Mouse (Mus musculus) brain, embryonic 18.5 days (tissue): Measurements from ENCODE around the gene Rab23.
A peak's percentile ranks its signal among the peaks of the same experiment; 100 is the strongest.

Source experiments
- DNase-seq: peaks from one replicate; pipeline ENCODE4 v3.0.0-alpha.2; 2012; ENCODE audit warnings: low read depth, low spot score

The Rab23 gene

DNA sequence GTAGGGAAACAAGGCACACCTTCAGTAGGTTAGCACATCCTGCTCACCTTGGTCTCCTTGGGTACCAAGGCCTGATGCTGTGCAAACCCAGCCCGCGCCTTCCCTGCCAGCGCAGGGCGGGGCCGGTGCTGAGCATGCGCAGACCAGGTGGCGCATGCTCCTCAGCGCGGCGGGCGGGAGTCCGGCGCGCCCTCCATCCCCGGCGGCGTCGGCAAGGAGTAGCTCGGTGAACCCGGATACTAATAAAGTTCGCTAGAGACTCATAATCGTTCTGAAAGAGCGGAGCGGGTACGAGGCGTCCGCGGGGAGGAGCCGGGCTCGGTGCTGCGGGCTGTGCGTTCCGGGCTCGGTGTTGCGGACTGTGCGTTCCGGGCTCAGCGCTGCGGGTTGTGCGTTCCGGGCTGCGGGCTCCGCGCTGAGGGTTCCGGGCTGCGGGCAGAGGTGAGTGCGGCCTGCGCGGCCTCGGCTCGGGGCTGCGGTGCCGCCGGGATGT is at the start of gene Rab23:
Gene Rab23, plus strand, starts transcription at position 155 of the 493 bp plus-strand sequence.
- DNase-seq, result peak; percentile 81

DNA sequence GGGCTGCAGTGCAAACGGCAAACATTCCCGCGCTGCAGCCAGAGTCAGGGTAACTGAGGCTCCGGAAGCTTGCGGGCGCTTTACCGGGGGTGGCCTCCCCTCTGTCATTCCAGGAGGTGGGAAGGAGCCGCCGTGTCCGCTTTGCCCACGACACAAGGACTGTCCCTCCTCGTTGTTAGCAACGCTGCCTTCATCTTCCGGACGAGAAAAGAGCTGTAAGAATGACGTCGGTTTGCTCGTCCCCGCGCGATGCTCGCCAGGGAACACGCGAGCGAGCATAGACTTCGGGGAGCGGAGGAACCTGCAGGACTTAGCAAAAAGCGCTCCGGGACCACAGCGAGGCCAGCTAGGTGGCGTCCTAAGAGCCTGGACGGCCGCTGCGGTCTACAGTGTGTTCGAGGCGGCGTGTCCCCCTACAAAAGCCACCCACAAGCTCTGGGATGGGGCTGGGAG is 49.5 kb upstream of the Rab23 start:
- peak; percentile 76 for DNase-seq

DNA sequence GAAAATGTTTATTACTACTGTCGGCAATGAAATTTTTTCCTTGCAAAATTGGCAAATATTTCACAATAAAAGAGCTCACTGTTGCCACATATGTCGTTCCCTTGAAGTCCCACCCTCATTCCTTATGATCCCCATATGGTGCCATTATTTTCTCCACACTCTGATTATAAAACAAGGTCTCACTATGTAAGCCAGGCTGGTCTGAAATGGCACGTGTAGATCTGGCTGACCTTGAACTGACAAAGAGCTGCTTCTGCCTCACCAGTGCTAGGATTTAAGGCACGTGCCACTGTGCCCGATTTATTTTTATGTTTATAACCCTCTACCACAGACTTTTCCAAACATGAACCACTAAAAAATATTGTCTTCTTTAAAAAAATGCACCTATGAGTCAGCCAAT is 48.2 kb upstream of the Rab23 start:
- DNase-seq, result no peak

DNA sequence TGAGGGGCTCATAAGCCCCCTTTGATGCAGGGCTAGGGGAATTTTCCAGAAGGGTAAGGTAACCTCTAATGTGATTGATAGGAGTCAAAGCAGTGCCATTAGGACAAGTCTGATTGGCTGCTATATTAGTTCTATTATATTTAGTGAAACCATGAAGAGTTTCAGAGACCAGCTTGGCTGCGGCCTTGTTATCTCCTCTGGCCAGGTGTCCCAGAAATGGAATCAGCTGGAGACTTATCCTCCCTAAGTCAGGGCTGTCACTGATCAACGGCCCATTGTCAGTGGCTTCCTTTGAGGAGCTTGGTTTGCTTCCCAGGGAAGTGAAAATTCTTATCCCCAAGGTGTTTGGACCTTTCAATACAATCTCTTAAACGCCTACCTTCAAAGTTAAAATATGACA is 47.6 kb upstream of the Rab23 start:
- no peak for DNase-seq

DNA sequence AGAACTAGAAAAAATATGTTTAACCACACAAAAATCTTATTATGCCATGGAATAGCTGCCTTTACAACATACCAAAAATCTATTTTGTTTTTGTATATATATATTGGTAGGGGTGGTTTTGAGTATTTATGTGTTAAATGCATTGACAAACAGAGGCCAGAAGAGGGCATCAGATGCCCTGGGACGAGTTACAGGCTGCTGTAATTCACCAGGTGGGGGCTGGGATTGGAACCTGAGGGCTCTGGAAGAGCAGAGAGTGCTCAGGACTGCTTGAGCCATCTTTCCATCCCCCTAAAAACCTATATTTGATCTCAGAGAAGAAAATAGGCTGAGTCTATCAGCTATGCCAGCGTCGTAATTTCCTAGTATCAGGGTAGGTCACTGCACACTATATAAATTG is 47.2 kb upstream of the Rab23 start:
- DNase-seq, result no peak

DNA sequence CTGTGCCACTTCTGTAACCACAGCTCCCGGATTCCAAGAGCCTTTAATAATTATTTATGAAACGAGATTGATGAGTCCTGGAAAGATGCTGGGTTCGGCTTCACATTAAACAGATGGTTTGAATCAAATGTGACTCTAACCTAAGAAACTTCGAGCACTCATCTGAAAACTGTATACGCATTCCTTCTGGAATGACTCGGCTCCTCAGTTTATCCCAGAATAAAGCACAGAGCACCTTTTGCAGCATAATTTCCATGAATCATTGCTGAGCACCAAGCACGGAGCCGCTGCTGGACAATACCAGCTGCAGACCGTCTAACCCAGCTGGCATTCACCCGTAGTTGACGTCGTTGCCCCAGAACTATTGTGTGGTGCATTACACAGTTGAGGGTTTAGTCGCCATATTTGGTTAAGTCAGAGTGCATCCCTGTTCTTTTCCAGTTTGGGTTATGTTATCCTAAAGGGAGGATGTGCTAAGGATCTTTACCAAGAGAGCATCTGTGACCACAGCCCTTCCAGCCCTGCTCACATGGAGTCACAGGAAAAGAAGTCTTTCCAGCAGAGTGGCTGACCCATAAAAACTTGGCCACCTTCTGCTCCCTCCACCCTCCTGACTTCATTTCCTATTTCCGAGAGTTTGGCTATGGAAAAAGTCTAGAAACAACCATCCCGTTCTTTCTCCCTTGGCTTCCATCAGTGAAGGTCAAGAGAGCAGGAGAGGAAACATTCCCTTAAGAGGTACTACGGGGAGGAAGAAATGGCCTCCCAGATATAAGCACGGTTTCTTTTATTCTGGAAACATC is 46.3 kb upstream of the Rab23 start:
- no peak for DNase-seq

DNA sequence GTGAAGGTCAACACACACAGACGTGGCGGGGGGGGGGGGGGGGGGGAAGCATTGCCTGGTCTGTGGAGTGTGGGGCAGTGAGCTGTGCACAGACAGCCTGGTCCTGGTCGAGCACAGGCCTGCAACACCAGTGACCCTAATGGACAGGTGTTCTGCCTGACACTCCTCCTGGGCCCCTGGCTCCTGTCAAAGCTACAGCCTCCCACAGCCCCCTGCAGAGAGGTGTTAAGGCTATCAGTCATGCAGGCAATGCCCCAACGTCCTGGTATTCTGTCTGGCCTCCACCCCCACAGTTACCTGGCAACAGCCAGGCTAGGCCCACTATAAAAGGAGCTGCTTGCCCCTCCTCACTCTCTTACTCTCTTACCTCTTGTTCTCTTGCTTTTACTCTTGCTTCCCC is 39.3 kb upstream of the Rab23 start:
- no peak for DNase-seq

DNA sequence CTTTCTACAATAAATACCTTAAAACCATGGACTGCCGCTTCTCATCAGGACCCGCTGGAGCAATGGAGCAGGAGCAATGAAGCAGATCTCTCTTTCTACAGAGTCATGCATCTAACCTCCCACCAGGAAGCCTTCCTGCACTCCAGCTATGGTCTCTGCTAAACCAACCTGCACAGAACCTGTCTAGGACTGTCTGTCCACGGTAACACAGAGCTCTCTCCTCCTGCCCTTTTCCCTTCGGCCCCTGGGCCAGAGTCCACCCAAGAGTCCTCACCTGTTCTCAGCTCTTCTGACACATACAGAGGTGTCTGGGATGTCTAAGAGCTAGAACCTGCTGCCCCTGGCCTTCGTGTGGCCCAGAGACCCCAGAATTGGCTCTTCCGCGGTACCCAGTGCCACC is 38.8 kb upstream of the Rab23 start:
- no peak for DNase-seq

DNA sequence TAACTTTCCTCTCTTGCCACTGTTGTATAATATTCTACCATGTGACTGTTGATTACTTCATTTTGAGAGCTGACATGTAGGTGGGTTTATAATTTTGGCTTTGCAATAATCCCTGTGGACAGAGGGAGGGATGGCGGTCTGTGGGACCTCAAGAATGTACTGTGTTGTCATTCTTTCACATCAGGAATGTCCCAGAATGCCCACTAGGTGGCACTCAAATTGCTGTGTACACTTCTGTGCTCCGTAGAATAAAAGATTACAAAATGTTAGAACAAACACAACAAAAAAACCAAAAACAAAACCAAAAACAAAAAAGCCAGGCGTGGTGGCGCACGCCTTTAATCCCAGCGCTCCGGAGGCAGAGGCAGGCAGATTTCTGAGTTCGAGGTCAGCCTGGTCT is 35.2 kb upstream of the Rab23 start:
- DNase-seq, result no peak

DNA sequence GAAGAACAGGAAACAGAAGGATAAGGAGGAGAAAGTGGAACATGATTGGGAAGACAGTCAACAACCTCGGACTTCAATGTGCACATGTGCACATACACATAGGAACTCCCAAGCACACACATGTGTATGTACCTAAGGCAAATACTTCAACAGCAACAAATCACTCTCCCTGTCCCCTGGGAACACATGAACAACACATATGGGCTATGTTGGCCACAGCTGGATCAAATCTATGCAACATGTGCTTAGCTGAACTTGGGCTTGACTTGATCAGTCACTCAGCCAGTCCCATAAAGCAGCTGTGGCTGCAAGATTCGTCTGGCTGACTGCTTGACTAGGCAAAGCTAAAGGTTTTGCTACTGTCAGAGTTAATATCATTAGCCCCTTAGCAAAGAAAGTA is 30.9 kb upstream of the Rab23 start:
- DNase-seq, result no peak

DNA sequence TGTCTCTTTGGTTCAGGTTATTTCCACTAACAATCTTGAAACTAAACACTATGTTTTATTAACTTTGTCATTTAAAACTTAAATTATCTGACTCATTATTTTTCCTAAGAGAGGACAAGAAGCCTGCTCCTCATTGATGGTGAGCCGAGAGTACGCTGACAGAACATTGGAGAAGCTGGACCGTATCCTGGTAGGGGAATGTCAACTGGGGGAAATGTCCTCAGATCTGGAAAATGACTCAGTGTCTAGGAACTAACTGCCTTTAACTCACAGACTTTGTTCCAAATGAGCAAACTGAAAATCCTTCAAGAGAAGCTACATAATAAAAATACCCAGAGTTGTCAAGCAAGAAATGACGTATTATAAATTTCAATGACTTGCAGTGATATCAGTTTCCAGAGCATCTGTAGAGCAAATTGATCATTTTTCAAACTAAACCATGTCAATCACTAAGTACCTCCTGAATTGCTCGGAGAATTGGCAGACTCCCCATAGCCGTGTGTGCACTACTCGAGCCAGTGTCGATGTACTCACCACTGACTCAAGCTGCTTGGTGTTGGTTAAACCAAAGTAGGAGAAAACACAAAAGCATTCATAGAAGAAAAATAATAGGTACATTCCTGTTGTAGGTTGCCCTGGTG is 30.1 kb upstream of the Rab23 start:
- no peak for DNase-seq

DNA sequence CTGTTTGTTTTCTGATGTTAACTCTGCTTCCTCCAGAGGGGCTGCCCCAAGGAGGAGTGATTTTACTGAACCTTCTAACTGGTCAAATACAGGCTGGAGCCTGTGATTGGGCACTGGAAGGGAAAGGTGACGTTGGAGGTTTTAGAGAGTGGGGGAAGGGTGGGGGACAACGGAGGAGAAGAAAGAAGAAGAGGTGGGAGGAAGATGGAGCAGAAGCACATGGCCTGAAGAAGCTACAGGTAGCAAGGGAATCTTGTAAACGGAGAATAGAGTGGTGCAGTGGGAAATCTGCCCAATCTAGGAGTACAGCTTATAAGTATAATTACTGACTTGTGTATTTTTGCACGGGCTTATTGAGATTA is 29.6 kb upstream of the Rab23 start:
- no peak for DNase-seq

DNA sequence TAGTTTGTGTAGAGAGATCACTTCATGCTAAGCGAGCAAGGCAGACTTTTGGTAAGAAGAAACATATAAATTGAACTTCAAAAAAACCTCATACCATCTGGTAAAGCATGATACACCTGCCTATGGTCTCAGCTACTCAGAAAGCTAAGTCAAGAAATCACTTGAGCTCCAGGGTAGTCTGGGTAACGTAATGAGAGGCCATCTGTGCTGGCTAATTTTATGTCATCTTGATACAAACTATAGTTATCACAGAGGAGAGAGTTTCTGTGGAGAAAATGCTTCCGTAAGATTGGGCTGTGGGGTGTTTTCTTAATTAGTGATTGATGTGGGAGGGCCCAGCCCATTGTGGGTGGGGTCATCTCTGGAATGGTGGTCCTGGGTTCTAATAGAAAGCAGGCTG is 25.8 kb upstream of the Rab23 start:
- DNase-seq, result no peak

DNA sequence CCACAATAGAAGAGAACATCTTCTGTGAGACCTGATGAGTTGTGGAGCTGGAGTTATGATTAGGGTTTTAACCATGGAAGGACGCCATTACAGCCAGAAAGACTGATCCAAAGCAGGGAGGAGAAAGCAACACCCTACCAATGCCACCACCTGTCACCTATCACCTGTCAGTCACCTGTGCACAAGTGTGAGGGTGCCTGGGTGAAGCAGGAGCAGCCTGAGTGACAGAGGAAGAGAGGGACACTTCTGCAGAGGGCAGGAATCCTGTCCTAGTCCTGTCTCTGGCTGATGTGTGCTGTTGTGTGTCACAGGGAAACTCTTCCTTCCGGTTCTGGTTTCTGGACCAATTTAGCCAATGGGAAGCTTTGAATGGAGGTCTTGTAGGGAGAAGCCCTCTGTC is 23.7 kb upstream of the Rab23 start:
- DNase-seq, result no peak

DNA sequence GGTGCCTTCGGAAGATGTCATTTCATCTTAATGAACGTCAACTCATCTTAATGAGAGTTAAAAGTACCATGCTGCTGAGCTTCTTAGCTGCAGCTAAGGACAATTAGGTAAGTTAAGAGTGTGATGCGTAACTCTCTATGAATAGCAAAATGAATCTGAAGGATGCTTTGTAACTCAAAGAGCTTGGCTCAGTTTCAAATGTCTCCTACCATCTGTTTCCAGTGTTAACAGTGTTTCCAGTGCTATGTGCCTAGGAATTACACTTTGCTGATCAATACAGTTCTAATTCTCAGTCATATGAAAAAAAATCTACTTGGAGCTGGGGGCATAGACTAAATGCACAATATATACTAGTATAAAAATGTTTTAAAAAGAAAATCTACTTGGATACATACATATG is 18.4 kb upstream of the Rab23 start:
- no peak for DNase-seq

DNA sequence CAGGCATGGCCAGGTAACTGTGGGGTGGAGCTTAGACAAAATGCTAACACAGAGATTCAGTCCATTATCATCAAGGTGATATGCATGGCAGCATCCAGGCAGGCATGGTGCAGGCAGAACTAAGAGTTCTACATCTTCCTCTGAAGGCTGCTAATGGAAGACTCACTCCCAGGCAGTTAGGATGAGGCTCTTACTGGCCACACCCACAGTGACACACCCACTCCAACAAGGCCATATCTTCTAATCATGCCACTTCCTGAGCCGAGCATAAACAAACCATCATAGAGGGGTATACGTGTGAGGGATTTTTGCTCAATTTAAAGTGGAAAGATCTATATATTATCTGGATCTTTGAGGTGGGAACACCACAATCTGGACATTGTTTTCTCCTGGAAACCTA is 10.1 kb upstream of the Rab23 start:
- no peak for DNase-seq

DNA sequence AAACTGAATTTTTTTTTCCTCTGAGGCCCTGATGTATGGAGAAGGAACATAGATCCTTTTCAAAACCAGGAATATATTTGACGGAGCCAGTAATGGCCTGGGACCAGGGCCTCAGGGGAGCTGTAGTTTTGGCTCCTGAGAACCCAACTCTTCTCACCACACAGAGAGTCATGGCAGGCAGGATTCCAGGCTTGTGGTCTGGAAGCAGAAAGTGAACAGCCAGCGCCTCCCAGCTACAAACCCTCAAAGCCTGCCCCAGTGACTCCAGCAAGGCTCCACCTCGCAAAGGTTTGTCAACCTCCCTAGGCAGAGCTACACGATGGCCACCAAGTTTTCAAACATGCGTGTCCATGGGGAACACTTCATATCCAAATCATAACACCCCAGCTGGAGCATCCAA is 7.7 kb upstream of the Rab23 start:
- no peak for DNase-seq

DNA sequence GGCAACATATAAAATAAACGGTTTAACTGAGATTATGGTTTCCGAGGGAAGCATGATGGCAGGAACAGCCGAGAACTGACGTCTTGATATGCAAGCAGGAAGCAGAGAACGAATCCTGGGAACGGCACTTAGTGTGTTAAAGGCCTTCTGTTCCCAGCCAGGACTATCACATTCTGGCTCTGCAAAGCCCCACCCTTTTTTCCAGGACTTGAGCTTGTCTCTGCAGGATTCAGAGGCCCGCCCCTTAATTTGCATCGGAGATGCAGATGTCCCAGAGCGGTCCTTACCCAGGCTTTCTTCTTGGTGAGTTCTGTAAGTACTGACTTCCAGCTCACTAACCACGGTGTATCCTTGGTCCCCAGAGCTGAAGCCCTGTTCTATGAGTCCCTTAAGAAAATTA is 4.9 kb upstream of the Rab23 start:
- no peak for DNase-seq

DNA sequence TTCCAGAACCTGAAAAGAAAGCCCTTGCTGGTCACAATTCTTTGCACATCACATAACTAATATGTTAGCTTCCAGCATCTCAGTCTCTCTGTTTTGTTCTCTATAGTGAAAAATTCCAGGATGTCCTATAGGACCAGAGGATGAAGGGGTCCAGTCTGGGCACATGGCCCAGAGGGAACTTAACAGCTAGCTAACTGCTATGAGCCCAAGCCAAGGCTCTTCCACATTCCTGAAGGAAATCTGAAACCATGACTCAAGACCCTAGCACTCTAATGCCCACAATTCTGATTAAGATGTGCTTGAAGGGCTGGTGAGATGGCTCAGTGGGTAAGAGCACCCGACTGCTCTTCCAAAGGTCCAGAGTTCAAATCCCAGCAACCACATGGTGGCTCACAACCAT is 2.1 kb upstream of the Rab23 start:
- no peak for DNase-seq

DNA sequence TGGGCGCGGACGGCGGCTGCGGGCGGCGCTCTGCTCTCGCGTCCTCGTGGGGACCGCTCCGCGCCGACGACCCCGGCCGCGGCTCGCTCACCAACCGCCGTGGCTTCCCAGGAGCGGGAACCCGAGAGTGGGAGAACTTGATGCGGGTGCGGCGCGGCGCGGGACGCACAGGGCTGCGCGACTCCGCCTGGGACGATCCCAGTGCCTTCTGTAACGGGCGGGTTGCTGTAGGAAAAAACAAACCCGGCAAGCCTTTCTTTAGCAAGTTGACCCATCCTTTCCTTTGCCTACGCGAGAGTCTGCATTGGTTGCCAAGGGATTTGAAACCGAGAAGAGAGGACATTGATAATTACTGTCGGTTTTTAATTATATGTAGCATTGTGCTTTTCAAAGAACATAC is 544 bp downstream of the Rab23 start:
- DNase-seq, result peak; percentile 14

DNA sequence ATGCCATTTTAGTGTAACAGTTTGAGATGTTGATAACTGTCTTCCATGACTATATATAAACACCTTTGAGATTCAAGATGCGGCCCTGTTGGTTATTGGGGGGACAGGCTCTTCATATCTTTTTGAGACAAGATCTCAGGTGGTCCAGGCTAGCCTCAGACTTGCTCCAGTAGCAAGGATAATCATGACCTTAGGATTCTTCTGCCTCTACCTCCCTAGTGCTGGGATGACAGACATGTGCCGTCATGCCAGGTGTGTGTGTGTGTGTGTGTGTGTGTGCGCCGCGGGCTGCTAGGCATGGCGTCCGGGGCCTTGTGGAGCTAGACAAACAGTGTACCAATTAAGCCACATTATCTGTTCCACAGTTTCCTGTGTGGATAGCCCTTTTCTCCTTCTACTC is 1.3 kb downstream of the Rab23 start:
- DNase-seq, result no peak

DNA sequence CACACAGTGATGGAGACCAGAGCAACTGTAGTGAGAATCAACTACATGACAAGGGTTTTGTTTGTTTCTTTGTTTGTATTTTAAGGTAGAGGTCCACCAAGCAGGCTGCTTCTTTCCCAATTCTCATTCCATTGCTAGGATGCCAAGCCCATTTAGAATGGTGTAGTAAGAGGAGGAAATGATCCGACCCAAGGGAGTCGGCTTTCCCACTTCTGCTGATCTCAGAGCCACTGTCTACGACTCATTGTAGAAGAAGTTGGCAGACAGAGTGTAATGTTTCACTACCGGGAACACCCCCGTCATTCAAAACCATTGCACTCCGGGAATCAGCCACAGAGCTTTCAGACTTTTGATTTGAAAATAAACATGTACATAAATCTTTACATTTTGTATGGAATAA is 4.8 kb downstream of the Rab23 start:
- DNase-seq, result no peak

DNA sequence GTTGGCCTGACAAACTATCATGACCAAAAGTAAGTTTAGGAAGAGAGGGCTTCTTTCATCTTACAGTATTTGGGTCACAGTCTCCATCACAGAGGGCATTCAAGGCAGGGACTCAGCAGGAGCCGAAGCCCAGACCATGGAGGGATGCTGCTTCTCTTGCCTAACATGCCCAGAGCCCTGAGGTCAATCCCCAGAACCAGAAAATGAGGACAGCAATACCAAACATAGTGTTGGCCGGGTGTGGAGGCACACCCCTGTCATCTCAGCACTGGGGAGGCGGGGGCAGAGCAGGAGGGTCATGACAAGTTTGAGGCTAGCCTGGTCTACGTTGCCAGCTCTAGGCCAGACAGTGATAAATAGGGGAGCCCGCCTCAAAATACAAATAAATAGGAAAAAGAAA is 5.4 kb downstream of the Rab23 start:
- no peak for DNase-seq
